Mouse (Mus musculus) forelimb bud, embryonic 11.5 days (tissue): ENCODE measurements around the gene Atad3a.

Source experiments
- DNase-seq: peaks from one replicate; pipeline ENCODE4 v3.0.0-alpha.2; 2012; ENCODE audit warnings: low read depth, low spot score

Atad3a gene

DNA sequence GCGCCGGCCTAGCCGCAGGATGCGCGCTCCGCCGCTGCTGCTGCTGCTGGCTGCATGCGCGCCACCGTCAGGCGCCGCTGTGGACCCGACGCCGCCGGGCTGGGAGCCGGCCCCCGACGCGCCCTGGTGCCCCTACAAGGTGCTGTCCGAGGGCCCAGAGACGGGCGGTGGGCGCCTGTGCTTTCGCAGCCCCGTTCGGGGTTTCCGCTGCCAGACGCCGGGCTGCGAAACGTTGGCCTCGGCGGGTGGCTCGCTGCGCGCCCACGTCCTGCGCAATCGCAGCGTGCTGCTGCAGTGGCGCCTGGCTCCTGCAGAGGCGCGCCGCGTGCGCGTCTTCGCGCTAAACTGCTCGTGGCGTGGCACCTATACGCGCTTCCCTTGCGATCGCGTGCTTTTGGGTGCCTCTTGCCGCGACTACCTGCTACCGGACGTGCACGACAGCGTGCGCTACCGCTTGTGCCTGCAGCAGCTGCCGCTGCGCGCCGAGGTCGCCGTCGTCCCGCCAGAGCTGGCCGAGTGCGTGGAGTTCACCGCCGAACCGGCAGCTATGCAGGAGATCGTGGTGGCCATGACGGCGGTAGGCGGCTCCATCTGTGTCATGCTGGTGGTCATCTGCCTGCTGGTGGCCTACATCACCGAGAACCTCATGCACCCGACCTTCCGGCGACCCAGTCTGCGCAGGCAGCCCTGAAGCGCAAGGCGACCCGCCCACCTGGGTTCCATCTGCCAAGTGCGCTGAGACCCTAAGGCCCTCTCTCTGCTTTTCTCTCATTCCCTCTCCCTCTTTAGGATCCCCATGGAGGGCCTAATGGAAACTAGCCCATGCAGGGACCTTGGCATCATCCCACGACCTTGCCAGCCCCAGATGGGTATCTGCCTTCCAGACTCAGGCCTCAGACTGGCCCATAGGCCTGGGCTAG lies 66.2 kb downstream of the Atad3a start:
- DNase-seq: peak; percentile 56

DNA sequence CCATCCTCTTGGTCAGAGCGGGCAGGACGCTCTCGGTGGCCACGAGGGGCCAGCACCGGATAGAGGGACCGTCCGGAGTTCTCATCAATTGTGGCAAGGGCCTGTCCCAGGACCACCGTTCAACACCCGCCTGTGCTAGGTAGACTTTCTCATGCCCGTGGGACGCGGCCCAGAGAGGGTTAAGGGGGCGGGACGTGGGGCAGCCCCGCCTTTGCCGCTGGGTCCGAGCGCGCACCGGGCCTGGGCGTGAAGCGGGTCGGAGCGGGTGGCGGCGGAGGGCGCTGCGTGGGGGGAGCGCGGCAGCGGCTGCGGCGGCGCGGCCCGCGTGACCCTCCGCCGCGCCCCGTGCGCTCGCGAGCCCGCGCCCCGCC lies 66.8 kb downstream of the Atad3a start, which contains the start of gene Fndc10:
Gene Fndc10, plus strand, starts transcription at position 232 of the 371 bp plus-strand sequence.
- peak; percentile 21 for DNase-seq

DNA sequence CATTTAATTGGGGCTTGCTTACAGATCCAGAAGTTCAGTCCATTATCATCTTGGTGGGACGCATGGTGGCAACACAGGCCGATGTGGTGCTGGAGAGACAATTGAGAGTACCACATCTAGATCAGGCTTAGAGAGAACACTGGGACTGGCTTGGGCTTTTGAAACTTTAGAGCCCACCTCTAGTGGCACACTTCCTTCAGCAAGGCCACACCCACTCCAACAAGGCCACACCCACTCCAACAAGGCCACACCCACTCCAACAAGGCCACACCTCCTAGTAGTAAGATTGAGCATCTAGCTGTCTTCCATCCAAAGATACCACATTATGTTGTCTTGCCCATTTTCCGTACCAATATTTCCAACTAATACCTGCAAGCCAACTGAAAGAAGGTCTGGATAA lies 68.5 kb downstream of the Atad3a start:
- DNase-seq: no peak
